Mouse (Mus musculus) neutrophil, adult 83 days (primary cell): ENCODE measurements around the gene Ifi214. TPM values are rescaled to one million over a fixed set of nuclear protein-coding genes. Genes with fewer than 3 reads are reported as not detected.

ENCODE experiments used
- total RNA-seq, 2 experiments: library from RNA; stranded (reverse); gene quantifications; one replicate each; pipeline ENCODE4 v1.2.4; 2023

The Ifi214 gene
- total RNA-seq: under 1 TPM; 0.18 to 0.42 TPM

GRCm38 (mm10) chr1:173535791-173536190, at the start of gene Ifi214:
Ifi214 (minus strand) TSS chr1:173535957.

DNA sequence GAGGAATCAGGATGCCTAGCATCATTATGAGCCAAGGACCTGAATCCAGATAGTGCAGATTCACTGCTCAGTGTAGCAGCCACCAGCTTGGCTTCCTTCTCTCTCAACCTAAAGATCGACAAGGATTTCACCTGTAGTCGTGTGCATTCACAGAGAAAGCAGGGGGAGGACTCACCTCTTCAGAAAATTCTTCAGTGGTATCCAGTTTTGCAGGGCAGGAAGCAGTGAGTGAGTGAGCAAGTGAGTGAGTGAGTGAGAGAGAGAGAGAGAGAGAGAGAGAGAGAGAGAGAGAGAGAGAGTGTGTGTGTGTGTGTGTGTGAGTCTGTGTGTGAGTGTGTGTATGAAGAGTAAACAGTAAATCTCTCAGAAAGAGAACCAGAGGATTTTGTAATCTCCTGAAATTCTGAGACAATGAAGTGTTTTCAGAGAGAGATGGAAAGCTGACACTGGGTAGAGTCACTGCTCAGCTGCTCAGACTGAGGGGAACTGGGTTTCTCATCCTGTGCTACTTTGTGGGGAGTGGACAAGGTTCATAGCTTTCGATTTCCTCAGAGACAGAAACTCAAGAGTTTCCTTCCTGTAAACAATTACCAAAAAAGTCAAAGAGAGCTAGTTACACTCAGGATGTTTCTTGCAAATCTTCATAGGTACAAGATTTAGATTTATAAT, 44.8 kb downstream of the Ifi214 start, which contains the start of gene Ifi206:
TSS of gene Ifi206 (minus strand) at position 230 of the 669 bp plus-strand sequence.

Other genes with a start within 250 kb of the Ifi214 start
- gene Ackr1, start 202.2 kb downstream of the Ifi214 start, total RNA-seq: 1 to 10 TPM; 1.8 to 2.6 TPM
- gene Aim2, start 185.1 kb downstream of the Ifi214 start, total RNA-seq: 10 to 100 TPM; 40.9 to 48.4 TPM
- gene Cadm3, start 168.3 kb downstream of the Ifi214 start, total RNA-seq: under 1 TPM; 0.31 to 0.88 TPM
- 1 to 10 TPM; 1.9 to 3.3 TPM for gene Ifi206, start 44.9 kb downstream of the Ifi214 start, total RNA-seq
- gene Ifi213, start 63.3 kb upstream of the Ifi214 start, total RNA-seq: 1 to 10 TPM; 4.6 to 7.9 TPM
- gene Ifi209, start 95.0 kb upstream of the Ifi214 start, total RNA-seq: 10 to 100 TPM; 29.3 to 44.5 TPM
- 1 to 10 TPM in 1 of 2 experiments, under 1 TPM in 1; 0.61 to 1.1 TPM for gene Ifi208, start 137.7 kb upstream of the Ifi214 start, total RNA-seq
- gene Ifi207, start 205.8 kb upstream of the Ifi214 start, total RNA-seq: 10 to 100 TPM; 21.2 to 26.7 TPM
- 10 to 100 TPM; 35.4 to 41.8 TPM for gene Ifi204, start 231.0 kb upstream of the Ifi214 start, total RNA-seq